Mouse (Mus musculus): ENCODE measurements around the gene Dstyk.

- TF ChIP-seq CTCF (IDR thresholded peaks at IDR 0.05; ENCODE audit: low read depth) (no peak), EP300 (optimal IDR thresholded peaks at IDR 0.05) (no peak)
Measured at GRCm38 (mm10) chr1:132401843-132402242, 15.5 kb upstream of the Dstyk start.

Measured in stomach, postnatal 0 days (tissue).